In the genomic region with DNA sequence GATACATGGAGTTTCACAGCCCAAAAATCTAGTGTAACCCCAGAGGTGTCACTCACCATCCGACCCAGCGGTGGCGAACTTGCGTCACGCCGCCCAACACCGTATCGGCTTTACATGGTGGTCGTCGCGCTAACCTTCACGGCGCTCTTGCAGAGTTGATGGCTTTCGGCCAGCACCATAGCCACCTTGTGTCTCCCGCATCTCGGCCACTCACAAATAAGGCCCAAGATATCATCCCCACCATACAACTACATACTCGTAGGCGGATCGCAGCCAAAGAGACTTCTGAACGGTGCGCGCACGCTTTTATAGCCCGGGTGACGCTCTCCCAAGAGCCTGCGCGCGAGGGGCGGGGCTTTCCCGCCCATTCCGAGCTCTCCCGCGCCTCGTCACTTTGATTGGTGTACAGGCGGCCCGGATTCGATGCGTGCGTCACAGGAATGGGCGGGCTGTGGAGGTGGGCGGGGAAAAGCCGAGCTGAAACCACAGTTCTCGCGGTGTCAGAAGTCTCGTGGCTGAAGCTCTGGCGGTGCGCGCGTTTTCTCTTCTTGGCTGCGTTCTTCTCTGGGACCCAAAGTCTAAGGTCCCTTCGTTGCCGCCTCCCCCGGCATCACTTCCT, we compare ENCODE assay signal across 7 mouse cellular contexts.
A peak's percentile ranks its signal among the peaks of the same experiment; 100 is the strongest.
DNase-seq lines count a peak whose midpoint lies in the region; ATAC-seq lines count a peak whose summit lies in the region.

No protein-coding gene starts in this region.

- no peaks in the 10 kb centered on the region for H3K27me3 ChIP-seq in intestine, embryonic 15.5 days (replicated peaks)
- no peaks in the 10 kb centered on the region for H3K27me3 ChIP-seq in midbrain, embryonic 10.5 days (ENCODE audit: low read depth, poor library complexity, severe bottlenecking)

- DNase-seq in adrenal gland, adult 2 months: peak; percentile 99
- DNase-seq in embryo, embryonic 11.5 days (ENCODE audit: low read depth, low spot score): peak; percentile 98
- DNase-seq in gastrocnemius, postnatal 36 days: peak; percentile 99
- DNase-seq in left cerebral cortex, postnatal 25 days (ENCODE audit: low spot score in 2 of 2): peak; percentile 99 to 100
- DNase-seq in midbrain, embryonic 10.5 days (ENCODE audit: low spot score): peak; percentile 99
- peak; percentile 98 for DNase-seq in right cerebral cortex, postnatal 4 days

- H3K27ac ChIP-seq in intestine, embryonic 15.5 days: peak overlapping the region; percentile 100
- H3K27ac ChIP-seq in midbrain, embryonic 10.5 days (replicated peaks): peak overlapping the region; percentile 99

- peak overlapping the region; percentile 64 for H3K4me3 ChIP-seq in intestine, embryonic 15.5 days (replicated peaks)
- H3K4me3 ChIP-seq in midbrain, embryonic 10.5 days: peak overlapping the region; percentile 78

- peak; percentile 95 for ATAC-seq in intestine, embryonic 15.5 days

- H3K4me1 ChIP-seq in intestine, embryonic 15.5 days (replicated peaks): 0 out of 2 replicates have a peak, but pooled peaks cover 3% of the 10 kb centered on the region
- peaks cover 29% of the 10 kb centered on the region for H3K4me1 ChIP-seq in midbrain, embryonic 10.5 days

- under 1% methylated on average over 53 of the region's 53 CpGs for WGBS in intestine, embryonic 15.5 days
- WGBS in midbrain, embryonic 10.5 days: under 1% methylated on average over 53 of the region's 53 CpGs

- H3K36me3 ChIP-seq in intestine, embryonic 15.5 days: no peaks in the 10 kb centered on the region
- H3K36me3 ChIP-seq in midbrain, embryonic 10.5 days: peaks cover 16% of the 10 kb centered on the region

- peak overlapping the region; percentile 61 for H3K4me2 ChIP-seq in intestine, embryonic 15.5 days (replicated peaks)

- H3K9ac ChIP-seq in intestine, embryonic 15.5 days: peak overlapping the region; percentile 85

- no peaks in the 10 kb centered on the region for H3K9me3 ChIP-seq in intestine, embryonic 15.5 days
- H3K9me3 ChIP-seq in midbrain, embryonic 10.5 days (replicated peaks): peaks cover 5% of the 10 kb centered on the region; the same call in 1 of the 2 replicates

- intact Hi-C loops in gastrocnemius, postnatal 36 days (cut with DNase I): loop anchor here (5.0 kb wide), 1 partner anchor 121 kb away; the partner anchor contains the start of gene Mettl14
- intact Hi-C loops in left cerebral cortex, postnatal 25 days (cut with DNase I): no loop called here

Comparison
In these comparisons a context has a peak if more than half of its experiments do, and no peak if none do; other contexts are left out.
1. Peak in every context shown above with its lines: DNase-seq, ATAC-seq, H3K4me3 ChIP-seq and H3K27ac ChIP-seq.